Mouse (Mus musculus) lung, postnatal 36 days (tissue): ENCODE results near the gene Clasp2.
A peak's percentile ranks its signal among the peaks of the same experiment; 100 is the strongest.

Experiments used
- DNase-seq: peaks from one replicate; pipeline ENCODE4 v3.0.0; 2022; ENCODE audit warnings: mixed read lengths

The Clasp2 gene

GRCm38 (mm10) chr9:113932100-113932470 is 190.8 kb downstream of the Clasp2 start:
- DNase-seq, result peak; percentile 38

DNA sequence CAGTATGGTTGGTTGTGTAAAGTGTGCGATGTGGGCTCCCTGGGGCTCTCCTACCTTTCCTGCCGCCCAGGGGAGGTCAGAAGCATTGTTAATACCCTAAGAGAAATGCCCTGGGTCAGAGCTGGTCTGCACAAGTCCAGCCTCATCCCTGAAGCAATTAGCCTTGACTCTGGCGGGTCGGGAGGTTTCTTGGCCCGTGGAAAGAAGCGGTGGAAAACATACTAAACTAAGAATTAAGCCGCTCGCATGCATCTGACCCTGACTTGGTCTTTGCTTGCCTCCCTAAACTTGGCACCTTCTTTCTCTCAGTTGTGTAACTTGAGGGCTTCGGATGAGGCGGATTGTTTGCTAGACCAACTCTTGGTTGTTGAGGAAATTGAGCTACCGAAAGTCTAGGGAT is 191.2 kb downstream of the Clasp2 start:
- no peak for DNase-seq

DNA sequence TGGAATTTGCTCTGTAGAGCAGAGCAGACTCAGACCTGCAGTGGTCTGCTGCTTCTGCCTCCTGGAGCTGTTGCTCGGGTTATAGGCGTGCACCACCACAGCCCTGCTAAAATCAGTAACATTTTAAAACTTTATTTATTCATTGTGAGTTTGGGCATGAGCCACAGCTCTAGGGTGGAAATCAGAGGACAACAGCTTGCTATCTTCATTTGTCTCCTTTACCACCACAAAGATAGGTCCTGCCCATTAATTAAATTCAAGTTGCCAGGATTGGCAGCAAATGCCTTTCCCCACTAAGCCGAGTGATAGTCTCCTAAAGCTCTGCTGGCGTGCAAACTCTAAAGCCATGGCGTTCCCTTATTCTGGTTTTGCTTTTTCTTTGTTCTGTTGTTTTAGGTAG is 194.4 kb downstream of the Clasp2 start:
- DNase-seq, result no peak

- DNase-seq, result no peak
These were observed 198.0 kb downstream of the Clasp2 start for GRCm38 (mm10) chr9:113939063-113939850.

DNA sequence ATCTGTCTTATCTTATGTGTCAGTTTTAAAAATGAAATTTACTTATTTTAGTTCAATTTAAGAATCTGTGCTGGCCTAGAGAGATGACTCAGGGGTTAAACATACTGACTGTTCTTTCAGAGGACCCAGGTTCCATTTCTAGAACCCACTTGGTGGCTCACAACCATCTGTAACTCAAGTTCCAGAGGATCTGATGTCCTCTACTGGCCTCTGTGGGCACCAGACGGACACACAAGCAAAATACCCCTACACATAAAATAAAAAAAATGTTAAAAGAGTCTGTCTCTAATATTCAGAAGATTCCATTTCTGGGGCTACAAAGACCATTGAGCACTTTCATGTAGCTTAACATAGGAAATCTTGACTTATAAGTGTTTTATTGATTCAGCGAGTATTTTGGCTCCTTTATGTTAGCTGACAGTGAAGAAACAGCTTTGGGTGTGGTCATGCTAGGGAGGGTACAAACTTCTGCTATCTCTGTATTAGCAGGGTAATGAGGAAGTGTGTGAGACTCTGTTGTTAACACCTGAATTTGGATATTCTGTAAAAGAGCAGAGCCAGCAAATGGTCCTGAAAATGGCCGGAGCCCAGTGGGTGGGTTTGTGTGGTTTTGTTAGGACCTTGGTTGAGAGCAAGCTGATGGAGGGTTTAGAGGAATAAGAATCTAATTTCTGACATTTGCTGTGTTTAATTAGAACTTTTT is 200.0 kb downstream of the Clasp2 start:
- DNase-seq, result peak; percentile 18

DNA sequence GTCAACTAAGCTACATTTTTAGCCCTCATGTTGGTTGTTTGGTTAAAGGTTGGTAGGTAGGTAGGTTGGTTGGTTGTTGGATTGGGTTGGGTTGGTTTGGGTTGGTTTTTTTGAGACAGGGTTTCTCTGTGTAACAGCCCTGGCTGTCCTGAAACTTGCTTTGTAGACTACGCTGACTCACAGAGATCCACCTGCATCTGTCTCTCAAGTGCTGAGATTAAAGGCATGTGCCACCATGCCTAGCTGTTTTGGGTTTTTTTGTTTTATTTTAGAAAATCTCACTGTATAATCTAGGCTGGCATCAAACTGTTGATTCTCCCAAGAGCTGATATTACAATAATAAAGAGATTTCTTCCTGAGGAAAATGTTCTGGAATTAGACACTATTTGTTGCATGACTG is 202.1 kb downstream of the Clasp2 start:
- no peak for DNase-seq

DNA sequence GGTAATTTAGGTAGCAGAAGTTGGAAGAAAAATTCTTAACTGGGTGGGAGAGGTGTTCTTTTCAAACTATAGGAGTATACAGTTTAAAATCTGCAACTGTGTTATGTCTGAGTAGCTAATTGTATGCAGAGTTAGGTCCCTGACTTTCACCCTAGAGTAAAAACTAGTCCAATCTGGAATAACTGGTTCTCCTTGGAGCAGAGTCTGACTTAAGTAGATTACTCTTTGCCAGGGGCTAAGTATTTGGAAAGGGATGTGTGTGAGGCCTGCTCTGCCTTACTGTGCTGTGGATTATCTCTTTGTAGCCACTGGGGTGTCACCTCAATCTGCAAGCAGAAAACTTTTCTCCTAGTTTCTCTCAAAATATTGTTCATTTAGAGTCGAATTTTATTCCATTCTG is 205.9 kb downstream of the Clasp2 start:
- DNase-seq, result no peak

DNA sequence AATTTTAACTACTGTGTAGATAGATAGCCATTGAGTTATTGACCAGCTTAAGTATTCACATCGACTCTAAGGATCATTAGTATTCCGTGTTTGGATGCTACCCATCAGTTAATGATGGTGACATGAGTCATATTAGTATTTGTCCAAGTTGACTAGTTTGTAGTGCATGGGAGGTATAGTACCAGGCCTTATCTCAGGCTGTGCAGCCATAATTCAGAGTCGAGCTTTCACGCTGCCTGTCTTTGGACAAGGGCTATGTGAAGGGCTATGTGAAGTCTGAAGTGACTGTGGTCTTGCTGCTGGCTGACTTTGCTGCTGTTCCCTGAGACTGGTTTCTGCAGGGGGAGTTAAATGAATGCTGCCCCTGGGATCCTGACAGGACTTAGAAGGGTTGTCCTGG is 216.5 kb downstream of the Clasp2 start:
- no peak for DNase-seq

GRCm38 (mm10) chr9:113963718-113964117 is 222.4 kb downstream of the Clasp2 start:
- no peak for DNase-seq

DNA sequence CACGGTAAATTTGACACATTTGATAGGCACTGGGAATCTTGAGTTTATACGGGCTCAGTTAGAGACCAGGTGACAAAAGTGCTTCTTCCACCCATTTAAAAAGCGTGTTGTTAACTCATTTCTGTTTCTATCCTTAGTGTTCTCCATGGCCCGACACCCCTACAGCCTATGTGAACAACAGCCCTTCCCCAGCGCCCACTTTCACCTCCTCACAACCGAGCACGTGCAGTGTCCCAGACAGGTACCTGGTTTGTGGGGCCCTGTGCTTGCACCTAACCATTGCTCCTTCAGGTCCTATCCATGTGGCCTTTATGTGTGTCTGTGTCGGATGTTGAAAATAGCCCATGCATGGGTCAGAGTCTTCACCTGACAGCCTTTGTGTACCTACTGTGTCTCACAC is 223.1 kb downstream of the Clasp2 start:
- DNase-seq, result no peak

GRCm38 (mm10) chr9:113966838-113967237 is 225.6 kb downstream of the Clasp2 start:
- no peak for DNase-seq

DNA sequence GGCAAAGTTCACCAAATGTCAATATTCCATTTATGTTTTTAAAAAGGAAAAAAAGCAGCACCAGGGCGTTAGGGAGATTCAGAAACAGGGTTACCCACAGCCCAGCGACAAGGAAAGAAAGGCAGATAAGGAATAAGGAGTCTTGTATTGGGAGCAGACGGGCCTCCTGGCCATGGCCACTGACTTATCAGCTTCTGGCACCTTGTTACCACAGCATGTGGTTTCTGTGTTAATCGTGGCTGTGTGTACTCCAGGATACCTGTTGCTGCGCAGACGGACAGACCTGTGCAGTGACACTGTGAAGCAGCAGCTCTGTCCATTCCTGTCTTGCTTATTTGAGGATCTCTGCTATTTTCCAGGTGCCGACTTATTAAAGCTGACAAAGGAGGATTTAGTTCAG is 227.7 kb downstream of the Clasp2 start:
- DNase-seq, result no peak
